9 mouse cellular contexts compared by ENCODE assay signal in genomic region chr2:173218416-173219141, GRCm38 (mm10). TPM values are rescaled to one million over a fixed set of nuclear protein-coding genes. Genes with fewer than 3 reads are reported as not detected.
DNase-seq lines count a peak whose midpoint lies in the region; ATAC-seq and TF ChIP-seq lines count a peak whose summit lies in the region.
"Had no signal": no experiment of that assay in that cellular context is flagged by ENCODE, and none has a peak within 500 bp of the region (broad histone marks: within the 10 kb centered on the region; RNA-seq: fewer than 3 reads in every experiment).

Gene Zbp1, minus strand, starts transcription at chr2:173218923.

- intact Hi-C loops in gastrocnemius, adult 2 months (cut with DNase I): no loop called here

- DNase-seq in gastrocnemius, adult 2 months: peak; percentile 26
- no peak for DNase-seq in gastrocnemius, adult 18-20 months (ENCODE audit: low spot score)
- DNase-seq in testis, postnatal 10 days (ENCODE audit: low spot score): peak; percentile 25
- no peak for DNase-seq in testis, postnatal 14 days (ENCODE audit: low spot score)
- DNase-seq in thymus, postnatal 36 days: peak; percentile 61 to 62
- DNase-seq in hindbrain, embryonic 11.5 days (ENCODE audit: low spot score): no peak
- DNase-seq in layer of hippocampus, adult 2 months (ENCODE audit: low spot score in 2 of 2): no peak

- peak; percentile 85 for ATAC-seq in megakaryocyte, adult 5-6 weeks (ENCODE audit: poor library complexity, severe bottlenecking)
- ATAC-seq in hindbrain, embryonic 11.5 days (ENCODE audit: low FRiP score): no peak

- WGBS in hindbrain, embryonic 11.5 days: 67% methylated on average over 11 of the region's 11 CpGs

- H3K4me3 ChIP-seq in gastrocnemius, adult 2 months: peak within 1 kb of the TSS; percentile 43
- no peak within 1 kb of the TSS for H3K4me3 ChIP-seq in hindbrain, embryonic 11.5 days (ENCODE audit: low read depth, low read length)
- no peak within 1 kb of the TSS for H3K4me3 ChIP-seq in layer of hippocampus, adult 2 months
- H3K4me3 ChIP-seq: embryonic facial prominence, embryonic 13.5 days had no signal

- no peaks in the 10 kb centered on the region for H3K4me1 ChIP-seq in hindbrain, embryonic 11.5 days (replicated peaks; ENCODE audit: control insufficient read depth, insufficient read depth, low read length)
- H3K4me1 ChIP-seq: embryonic facial prominence, embryonic 13.5 days had no signal

- no peaks in the 10 kb centered on the region for H3K9me3 ChIP-seq in hindbrain, embryonic 11.5 days (ENCODE audit: control insufficient read depth, low read length)

- H3K36me3 ChIP-seq in hindbrain, embryonic 11.5 days (ENCODE audit: control insufficient read depth, insufficient read depth, low read length): no peaks in the 10 kb centered on the region
- H3K36me3 ChIP-seq: embryonic facial prominence, embryonic 13.5 days had no signal

- H3K9ac ChIP-seq in hindbrain, embryonic 11.5 days (ENCODE audit: low read depth, low read length): no peak within 1 kb of the TSS
- H3K9ac ChIP-seq: embryonic facial prominence, embryonic 13.5 days had no signal

- no peak for TF ChIP-seq CTCF in gastrocnemius, adult 2 months (IDR thresholded peaks at IDR 0.05)
- TF ChIP-seq CTCF in layer of hippocampus, adult 2 months (conservative IDR thresholded peaks at IDR 0.05): no peak

- H3K27ac ChIP-seq in gastrocnemius, adult 2 months: peak within 1 kb of the TSS; percentile 70
- no peak within 1 kb of the TSS for H3K27ac ChIP-seq in hindbrain, embryonic 11.5 days (ENCODE audit: low read depth, low read length)
- no peak within 1 kb of the TSS for H3K27ac ChIP-seq in layer of hippocampus, adult 2 months
- H3K27ac ChIP-seq: embryonic facial prominence, embryonic 13.5 days had no signal

- H3K4me2 ChIP-seq in hindbrain, embryonic 11.5 days (replicated peaks; ENCODE audit: low read depth, low read length): no peak within 1 kb of the TSS
- H3K4me2 ChIP-seq: embryonic facial prominence, embryonic 13.5 days had no signal

- no peaks in the 10 kb centered on the region for H3K27me3 ChIP-seq in hindbrain, embryonic 11.5 days (ENCODE audit: control insufficient read depth, insufficient read depth, low read length)
- H3K27me3 ChIP-seq: embryonic facial prominence, embryonic 13.5 days had no signal

RNA-seq across cellular contexts. Expression of gene Zbp1, which starts in this region (rescaled TPM):
- not detected for total RNA-seq in gastrocnemius, adult 2 months (2021)
- under 1 TPM in 1 of 2 experiments, not detected in 1; 0.47 TPM for total RNA-seq in gastrocnemius, adult 18-20 months (2021)
- total RNA-seq in megakaryocyte, adult 5-6 weeks (2015): 54.6 and 63.0 TPM in 2 replicates
- total RNA-seq in megakaryocyte, adult 5-6 weeks (2017): 35.6 and 56.8 TPM in 2 replicates
- polyA plus RNA-seq in hindbrain, embryonic 11.5 days (2014; fragmentation: Nextera tagmentation; extraction: Ambion mirVana): 0.33 TPM in 1 of 2 replicates, not detected in the other
- total RNA-seq in layer of hippocampus, adult 2 months (2021): under 1 TPM in 1 of 2 experiments, not detected in 1; 0.28 TPM

Comparison
In these comparisons a context has a peak if more than half of its experiments do, and no peak if none do; other contexts are left out.
1. RNA of gene Zbp1 (total RNA-seq): 35.6 to 63.0 TPM in megakaryocyte, adult 5-6 weeks; 0.47 TPM in gastrocnemius, adult 18-20 months, 0.28 TPM in layer of hippocampus, adult 2 months and not detected in gastrocnemius, adult 2 months; every median in the first group is over 10 times any median in the second.
2. DNase-seq: peak in testis, postnatal 10 days (single experiment) and thymus, postnatal 36 days (2 of 2); none in gastrocnemius, adult 18-20 months (single experiment), testis, postnatal 14 days (single experiment), hindbrain, embryonic 11.5 days (single experiment) and layer of hippocampus, adult 2 months (0 of 2).
3. Peak in DNase-seq, H3K4me3 ChIP-seq and H3K27ac ChIP-seq in gastrocnemius, adult 2 months; RNA of the gene not detected or under 1 TPM.